ENCODE assay signal across 10 mouse cellular contexts in the genomic region with DNA sequence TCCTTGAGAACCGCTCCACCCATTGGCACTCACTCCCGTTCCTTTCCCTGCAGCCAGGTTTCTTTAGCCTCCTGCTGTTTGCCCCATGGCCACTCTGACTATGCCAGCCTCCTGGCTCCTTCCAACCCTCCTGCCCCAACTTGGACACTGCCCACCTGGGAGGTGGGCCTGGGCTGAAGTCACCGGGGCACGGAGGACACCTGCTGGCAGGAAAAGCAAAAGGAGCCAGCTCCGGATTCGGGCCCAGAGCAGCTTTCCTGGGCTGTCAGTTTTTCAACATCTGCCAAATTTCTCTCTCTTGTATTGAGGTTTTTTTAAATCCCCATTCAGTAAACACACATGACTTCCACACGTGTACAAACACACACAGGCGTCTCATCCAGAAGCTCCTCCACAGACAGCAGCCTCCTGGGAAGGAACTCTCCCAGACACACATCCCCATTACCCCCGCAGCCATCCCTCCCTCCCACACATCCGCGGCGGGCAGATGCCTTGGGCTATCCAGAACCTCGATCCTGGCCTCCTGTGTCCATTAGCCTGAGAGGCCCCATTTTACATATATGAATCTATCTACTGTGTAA. TPM values are rescaled to one million over a fixed set of nuclear protein-coding genes. Genes with fewer than 3 reads are reported as not detected.
DNase-seq lines count a peak whose midpoint lies in the region; ATAC-seq lines count a peak whose summit lies in the region.
"Had no signal": no experiment of that assay in that cellular context is flagged by ENCODE, and none has a peak within 500 bp of the region (broad histone marks: within the 10 kb centered on the region; RNA-seq: fewer than 3 reads in every experiment).

No protein-coding gene starts in this region.

- H3K4me3 ChIP-seq in heart, embryonic 10.5 days: peak overlapping the region; percentile 70
- peak overlapping the region; percentile 61 for H3K4me3 ChIP-seq in kidney, embryonic 16.5 days (ENCODE audit: low read length)
- peak overlapping the region; percentile 49 for H3K4me3 ChIP-seq in lung, embryonic 15.5 days
- H3K4me3 ChIP-seq: erythroblast, embryonic 14.5 days had no signal

- peaks cover 28% of the 10 kb centered on the region for H3K4me1 ChIP-seq in heart, embryonic 10.5 days
- peaks cover 26% of the 10 kb centered on the region for H3K4me1 ChIP-seq in kidney, embryonic 16.5 days (ENCODE audit: insufficient read depth, low read length)
- H3K4me1 ChIP-seq in lung, embryonic 15.5 days: peaks cover 43% of the 10 kb centered on the region

- no peak for ATAC-seq in kidney, embryonic 16.5 days (ENCODE audit: low FRiP score, low TSS enrichment)
- no peak for ATAC-seq in lung, embryonic 15.5 days (ENCODE audit: borderline replicate concordance, extremely low read depth, low FRiP score, low TSS enrichment)

- peak overlapping the region; percentile 88 for H3K4me2 ChIP-seq in kidney, embryonic 16.5 days (replicated peaks; ENCODE audit: low read depth, low read length)
- peak overlapping the region; percentile 81 for H3K4me2 ChIP-seq in lung, embryonic 15.5 days

- peak overlapping the region; percentile 9; the same call in 1 of the 2 replicates for H3K27ac ChIP-seq in heart, embryonic 10.5 days
- H3K27ac ChIP-seq in kidney, embryonic 16.5 days (ENCODE audit: low read length): no peak overlapping the region
- H3K27ac ChIP-seq in lung, embryonic 15.5 days: no peak overlapping the region
- H3K27ac ChIP-seq: macrophage had no signal

- peak overlapping the region; percentile 41 for H3K9ac ChIP-seq in kidney, embryonic 16.5 days (replicated peaks; ENCODE audit: low read length)
- H3K9ac ChIP-seq in lung, embryonic 15.5 days: peak overlapping the region; percentile 63; the same call in 1 of the 2 replicates

- WGBS in heart, embryonic 10.5 days: 7% methylated on average over 13 of the region's 13 CpGs
- 4% methylated on average over 13 of the region's 13 CpGs for WGBS in kidney, embryonic 16.5 days
- WGBS in lung, embryonic 15.5 days: 6% methylated on average over 13 of the region's 13 CpGs

- DNase-seq in heart, adult 11 months: peak; percentile 96
- no peak for DNase-seq in heart, adult 8-10 months (ENCODE audit: low spot score)
- DNase-seq in cerebellum, postnatal 25 days: peak; percentile 74 to 77
- no peak for DNase-seq in heart, embryonic 10.5 days (ENCODE audit: low spot score)
- DNase-seq in retina, embryonic 14.5 days (ENCODE audit: low spot score): peak; percentile 34
- no peak for DNase-seq in spleen, postnatal 36 days (ENCODE audit: low spot score in 2 of 2)

- H3K27me3 ChIP-seq in heart, embryonic 10.5 days (ENCODE audit: insufficient read depth, poor library complexity, severe bottlenecking): peaks cover 14% of the 10 kb centered on the region; the same call in 1 of the 2 replicates
- 0 out of 2 replicates have a peak, but pooled peaks cover 4% of the 10 kb centered on the region for H3K27me3 ChIP-seq in kidney, embryonic 16.5 days (ENCODE audit: insufficient read depth, low read length)
- H3K27me3 ChIP-seq in lung, embryonic 15.5 days: no peaks in the 10 kb centered on the region

- 0 out of 2 replicates have a peak, but pooled peaks cover 4% of the 10 kb centered on the region for H3K36me3 ChIP-seq in heart, embryonic 10.5 days
- H3K36me3 ChIP-seq in kidney, embryonic 16.5 days (ENCODE audit: insufficient read depth, low read length): 0 out of 2 replicates have a peak, but pooled peaks cover 2% of the 10 kb centered on the region
- H3K36me3 ChIP-seq in lung, embryonic 15.5 days: no peaks in the 10 kb centered on the region

- no peaks in the 10 kb centered on the region for H3K9me3 ChIP-seq in heart, embryonic 10.5 days
- no peaks in the 10 kb centered on the region for H3K9me3 ChIP-seq in kidney, embryonic 16.5 days (ENCODE audit: low read length)
- H3K9me3 ChIP-seq in lung, embryonic 15.5 days: no peaks in the 10 kb centered on the region

RNA-seq across cellular contexts. Expression of gene Tgfb3, which starts 2.4 kb away (rescaled TPM):
- total RNA-seq in heart, adult 8-10 months (2022): 10 to 100 TPM; 13.5 to 15.5 (median 14.3) TPM
- polyA plus RNA-seq in heart, embryonic 10.5 days (2016; fragmentation: Nextera tagmentation; extraction: Ambion mirVana): 13.0 and 15.3 TPM in 2 replicates
- 27.0 and 28.2 TPM in 2 replicates for polyA plus RNA-seq in kidney, embryonic 16.5 days (2015; fragmentation: Nextera tagmentation; extraction: Ambion mirVana)
- polyA plus RNA-seq in lung, embryonic 15.5 days (2015; fragmentation: Nextera tagmentation; extraction: Ambion mirVana): 51.1 and 51.8 TPM in 2 replicates
- polyA plus RNA-seq: erythroblast, embryonic 14.5 days had no signal

RNA-seq across cellular contexts. Expression of gene Ift43, which starts 5.9 kb away (rescaled TPM):
- total RNA-seq in heart, adult 8-10 months (2022): 10 to 100 TPM; 24.9 to 32.3 (median 27.7) TPM
- 104 and 114 TPM in 2 replicates for polyA plus RNA-seq in heart, embryonic 10.5 days (2016; fragmentation: Nextera tagmentation; extraction: Ambion mirVana)
- 74.7 and 76.7 TPM in 2 replicates for polyA plus RNA-seq in kidney, embryonic 16.5 days (2015; fragmentation: Nextera tagmentation; extraction: Ambion mirVana)
- 93.8 and 96.6 TPM in 2 replicates for polyA plus RNA-seq in lung, embryonic 15.5 days (2015; fragmentation: Nextera tagmentation; extraction: Ambion mirVana)
- polyA plus RNA-seq: erythroblast, embryonic 14.5 days had no signal

Comparison
In these comparisons a context has a peak if more than half of its experiments do, and no peak if none do; other contexts are left out.
1. DNase-seq: peak in heart, adult 11 months (single experiment), cerebellum, postnatal 25 days (2 of 2) and retina, embryonic 14.5 days (single experiment); none in heart, adult 8-10 months (single experiment), heart, embryonic 10.5 days (single experiment) and spleen, postnatal 36 days (0 of 2).
2. Peak in every context shown above with its lines, with median percentiles within 50 percentile points of each other: H3K4me3 ChIP-seq.